ENCODE assay signal across 9 mouse cellular contexts in genomic region chr12:13844532-13845485, GRCm38 (mm10).
DNase-seq lines count a peak whose midpoint lies in the region; ATAC-seq lines count a peak whose summit lies in the region.
"Had no signal": no experiment of that assay in that cellular context is flagged by ENCODE, and none has a peak within 500 bp of the region (broad histone marks: within the 10 kb centered on the region; RNA-seq: fewer than 3 reads in every experiment).

No protein-coding gene starts in this region.

- peaks cover 15% of the 10 kb centered on the region for H3K4me1 ChIP-seq in heart, embryonic 13.5 days
- peaks cover 4% of the 10 kb centered on the region; the same call in 1 of the 2 replicates for H3K4me1 ChIP-seq in midbrain, embryonic 12.5 days
- H3K4me1 ChIP-seq: limb, embryonic 12.5 days had no signal

- H3K27me3 ChIP-seq in heart, embryonic 13.5 days (replicated peaks), result no peaks in the 10 kb centered on the region
- H3K27me3 ChIP-seq in midbrain, embryonic 12.5 days, result no peaks in the 10 kb centered on the region
- H3K27me3 ChIP-seq: limb, embryonic 12.5 days had no signal

- H3K9me3 ChIP-seq in heart, embryonic 13.5 days, result no peaks in the 10 kb centered on the region; the same call in 1 of the 2 replicates
- H3K9me3 ChIP-seq in midbrain, embryonic 12.5 days, result 0 out of 2 replicates have a peak, but pooled peaks cover 5% of the 10 kb centered on the region

- WGBS in heart, embryonic 13.5 days, result 40% methylated on average over 13 of the region's 13 CpGs
- 60% methylated on average over 13 of the region's 13 CpGs for WGBS in midbrain, embryonic 12.5 days

- ATAC-seq in heart, embryonic 13.5 days (ENCODE audit: extremely low read depth, insufficient number of reproducible peaks, low FRiP score, low TSS enrichment), result no peak
- ATAC-seq in midbrain, embryonic 12.5 days (ENCODE audit: low FRiP score, low read depth), result peak; percentile 73
- ATAC-seq in erythroblast, adult 5-6 weeks (replicated peaks; ENCODE audit: low FRiP score, poor library complexity, severe bottlenecking), result no peak

- no peak overlapping the region for H3K9ac ChIP-seq in heart, embryonic 13.5 days
- no peak overlapping the region for H3K9ac ChIP-seq in midbrain, embryonic 12.5 days (replicated peaks)
- H3K9ac ChIP-seq: limb, embryonic 12.5 days had no signal

- peak overlapping the region; percentile 58 for H3K27ac ChIP-seq in heart, embryonic 13.5 days (replicated peaks)
- H3K27ac ChIP-seq in midbrain, embryonic 12.5 days (replicated peaks), result no peak overlapping the region
- H3K27ac ChIP-seq: limb, embryonic 12.5 days had no signal

- H3K36me3 ChIP-seq in heart, embryonic 13.5 days, result no peaks in the 10 kb centered on the region
- no peaks in the 10 kb centered on the region for H3K36me3 ChIP-seq in midbrain, embryonic 12.5 days
- H3K36me3 ChIP-seq: limb, embryonic 12.5 days had no signal

- no peak overlapping the region for H3K4me2 ChIP-seq in heart, embryonic 13.5 days
- no peak overlapping the region for H3K4me2 ChIP-seq in midbrain, embryonic 12.5 days (replicated peaks)
- H3K4me2 ChIP-seq: limb, embryonic 12.5 days had no signal

- H3K4me3 ChIP-seq in heart, embryonic 13.5 days, result no peak overlapping the region
- no peak overlapping the region for H3K4me3 ChIP-seq in midbrain, embryonic 12.5 days
- H3K4me3 ChIP-seq: limb, embryonic 12.5 days had no signal

- DNase-seq in right cerebral cortex, adult 18-20 months, result peak; percentile 27
- DNase-seq in right cerebral cortex, postnatal 25 days, result no peak
- DNase-seq in c-Kit-positive CD71-negative TER-119-negative erythroid progenitor cells, embryonic 14.5 days (ENCODE audit: low read depth), result peak; percentile 4
- DNase-seq in kidney, postnatal 36 days, result peak; percentile 18 to 71
- peak; percentile 25 for DNase-seq in urinary bladder, adult 2 months (ENCODE audit: low spot score)
